Mouse (Mus musculus): ENCODE data around the gene Cep41.

DNA sequence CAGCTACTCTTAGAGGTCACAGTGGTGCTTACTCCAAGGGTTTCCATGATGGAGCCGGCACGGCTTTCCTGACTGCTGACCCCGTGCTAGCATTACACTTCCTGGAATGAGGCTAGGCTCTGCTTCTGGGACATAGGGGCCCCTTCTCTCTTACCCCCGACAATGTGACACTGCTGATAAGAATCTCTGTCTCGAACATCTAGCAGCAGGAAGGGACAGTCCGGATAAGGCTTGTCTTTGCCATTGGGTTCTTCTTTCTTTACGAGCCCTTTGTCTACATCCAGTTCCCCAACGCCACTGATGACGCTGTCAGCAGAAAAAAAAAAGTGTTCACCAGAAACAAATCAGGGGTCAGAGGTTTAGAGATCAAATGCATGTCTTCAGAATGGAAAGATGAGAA is 34.9 kb downstream of the Cep41 start:
- no peak for TF ChIP-seq MAFK (IDR thresholded peaks at IDR 0.05; ENCODE audit: insufficient read depth, low read depth, low read length)
- TF ChIP-seq ZC3H11A (IDR thresholded peaks at IDR 0.05; ENCODE audit: borderline replicate concordance, low read depth, low read length): no peak
- TF ChIP-seq HCFC1 (IDR thresholded peaks at IDR 0.05; ENCODE audit: borderline replicate concordance, insufficient read depth, low read length): no peak
- no peak for TF ChIP-seq ZNF384 (IDR thresholded peaks at IDR 0.05; ENCODE audit: low read depth, low read length)

Data from ES-E14 (cell line).